Mouse (Mus musculus) lung, postnatal 0 days (tissue): Measurements from ENCODE around the gene Clstn2.

Experiments
- CTCF ChIP-seq: IDR thresholded peaks from 2 replicates; pipeline ENCODE4 v1.5.1; 2016; ENCODE audit warnings: antibody characterized with exemption, mild to moderate bottlenecking
- EP300 ChIP-seq: IDR thresholded peaks from 2 replicates; pipeline ENCODE4 v1.6.1; 2016; ENCODE audit warnings: antibody characterized with exemption, mild to moderate bottlenecking, control low read depth

- TF ChIP-seq CTCF, result no peak
- TF ChIP-seq EP300, result no peak
These were observed 404.5 kb downstream of the Clstn2 start for GRCm38 (mm10) chr9:97628361-97628908.
